Mouse (Mus musculus) urinary bladder, adult 2 months (tissue): ENCODE data around the gene Tmtc1. TPM values are rescaled to one million over a fixed set of nuclear protein-coding genes. Genes with fewer than 3 reads are reported as not detected.

Source experiments
- DNase-seq: peaks from one replicate; pipeline ENCODE4 v3.0.0; 2022; ENCODE audit warnings: low spot score
- polyA plus RNA-seq: library from polyadenylated mRNA; depleted of rRNA; stranded (reverse); fragments of >200 nt; gene quantifications from 2 replicates; pipeline ENCODE4 v1.2.3, GENCODE M21; 2012

The Tmtc1 gene
- polyA plus RNA-seq, 1 experiment, result 14.2 TPM

DNA sequence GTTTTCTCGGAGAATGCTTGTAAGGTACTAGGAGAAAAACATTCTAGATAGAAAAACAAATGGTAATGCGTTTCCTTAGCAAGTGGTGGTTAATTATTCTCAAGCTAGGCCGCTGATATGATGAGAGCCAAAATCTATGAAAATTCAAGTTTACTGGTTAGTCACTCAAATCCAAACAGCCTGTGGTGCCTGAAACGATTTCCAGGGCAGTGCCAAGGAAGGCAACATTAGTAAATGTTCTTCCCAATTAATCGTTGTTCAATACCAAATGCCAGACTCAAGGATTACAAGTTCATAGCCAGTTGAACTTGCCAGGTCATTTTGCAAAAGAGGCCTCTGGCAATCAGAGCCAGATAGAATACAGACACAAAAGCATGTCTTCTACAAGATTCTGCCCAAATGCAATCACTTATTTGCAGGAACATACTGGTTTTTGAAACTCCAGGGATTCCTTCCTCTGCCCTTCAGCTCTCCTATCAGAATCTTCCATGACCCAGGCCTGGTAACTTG, 128.6 kb downstream of the Tmtc1 start:
- DNase-seq, result no peak

- no peak for DNase-seq
Observed at GRCm38 (mm10) chr6:148315106-148315505, 129.1 kb downstream of the Tmtc1 start.

DNA sequence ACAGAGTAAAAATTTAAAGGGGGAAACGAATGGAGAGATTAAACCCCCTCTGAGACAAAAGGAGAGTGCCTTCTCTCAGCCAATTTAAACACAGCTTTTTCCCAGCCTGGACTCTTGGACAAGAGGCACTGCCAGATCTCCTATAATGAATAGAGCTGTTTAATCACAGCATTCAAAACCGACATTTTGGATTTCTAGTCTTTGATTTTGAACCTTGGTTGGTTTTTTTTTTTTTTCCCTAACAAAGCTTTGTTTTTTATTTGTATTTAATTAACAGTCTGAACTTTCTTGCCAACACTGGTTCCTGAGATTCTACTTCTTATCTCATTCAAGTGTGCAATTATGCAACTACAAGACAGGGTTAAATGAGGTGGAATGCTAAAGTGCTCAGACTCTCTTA, 133.2 kb downstream of the Tmtc1 start:
- no peak for DNase-seq

DNA sequence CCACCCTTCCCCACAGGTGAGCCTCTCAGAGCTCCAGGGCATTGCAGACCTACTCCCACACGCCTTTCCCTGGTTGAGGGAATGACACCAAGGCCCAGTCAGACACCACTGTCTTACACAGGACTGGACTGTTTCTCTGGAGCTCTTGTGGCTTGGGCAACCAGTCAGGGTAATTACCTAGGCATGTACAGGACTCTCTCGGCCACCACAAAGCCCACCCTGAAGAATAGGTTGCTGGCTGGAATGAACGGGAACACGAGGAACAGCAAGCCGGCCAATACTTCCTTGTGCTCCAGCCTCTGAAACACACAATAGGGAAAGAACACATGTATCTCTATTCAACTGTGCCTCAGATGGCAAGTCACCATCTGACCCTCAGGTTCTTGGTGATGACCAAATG, 138.4 kb downstream of the Tmtc1 start:
- DNase-seq, result no peak

- DNase-seq, result no peak
Observed at GRCm38 (mm10) chr6:148305191-148305590, 139.0 kb downstream of the Tmtc1 start.

- no peak for DNase-seq
Observed at GRCm38 (mm10) chr6:148302261-148302660, 141.9 kb downstream of the Tmtc1 start.

DNA sequence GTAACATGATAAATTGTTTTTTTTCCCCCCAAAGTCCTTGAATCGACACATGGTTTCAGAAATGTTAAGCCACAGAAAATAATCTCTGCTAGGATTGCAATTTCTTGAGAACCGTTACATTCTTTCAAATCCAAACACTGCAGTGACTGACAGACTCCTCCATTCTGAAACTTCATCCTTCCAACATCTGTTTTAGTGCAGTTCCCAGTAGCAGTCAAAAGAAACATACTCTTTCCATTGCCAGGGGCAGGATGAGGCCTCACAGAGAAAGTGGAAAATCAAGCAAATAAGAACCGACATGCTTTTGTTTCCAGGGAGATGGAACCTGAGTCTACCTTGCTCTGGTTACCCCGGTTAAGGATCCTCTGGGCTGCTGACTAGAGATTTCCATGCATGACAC, 147.1 kb downstream of the Tmtc1 start:
- no peak for DNase-seq

- DNase-seq, result no peak
Observed at GRCm38 (mm10) chr6:148296418-148296817, 147.8 kb downstream of the Tmtc1 start.

GRCm38 (mm10) chr6:148294506-148294905, 149.7 kb downstream of the Tmtc1 start:
- no peak for DNase-seq

DNA sequence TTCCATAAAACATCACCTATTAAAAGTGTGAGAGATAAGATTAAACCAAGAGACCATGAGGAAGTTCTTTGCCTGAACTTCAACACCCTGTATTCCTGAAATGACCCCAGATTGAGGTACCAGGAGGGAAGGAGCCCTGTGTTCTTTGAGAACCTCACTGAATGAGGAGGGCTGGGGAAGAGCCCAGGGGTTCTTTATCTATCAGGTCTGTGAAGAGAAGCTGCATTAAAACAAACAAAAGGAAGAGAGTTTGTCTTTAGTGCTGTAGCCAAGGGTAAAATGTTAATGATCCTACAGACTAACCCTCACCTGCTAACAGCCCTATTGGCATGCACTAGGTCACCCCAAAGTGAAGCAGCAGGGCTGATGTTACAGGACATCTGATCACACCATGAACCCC, 153.3 kb downstream of the Tmtc1 start:
- DNase-seq, result no peak

DNA sequence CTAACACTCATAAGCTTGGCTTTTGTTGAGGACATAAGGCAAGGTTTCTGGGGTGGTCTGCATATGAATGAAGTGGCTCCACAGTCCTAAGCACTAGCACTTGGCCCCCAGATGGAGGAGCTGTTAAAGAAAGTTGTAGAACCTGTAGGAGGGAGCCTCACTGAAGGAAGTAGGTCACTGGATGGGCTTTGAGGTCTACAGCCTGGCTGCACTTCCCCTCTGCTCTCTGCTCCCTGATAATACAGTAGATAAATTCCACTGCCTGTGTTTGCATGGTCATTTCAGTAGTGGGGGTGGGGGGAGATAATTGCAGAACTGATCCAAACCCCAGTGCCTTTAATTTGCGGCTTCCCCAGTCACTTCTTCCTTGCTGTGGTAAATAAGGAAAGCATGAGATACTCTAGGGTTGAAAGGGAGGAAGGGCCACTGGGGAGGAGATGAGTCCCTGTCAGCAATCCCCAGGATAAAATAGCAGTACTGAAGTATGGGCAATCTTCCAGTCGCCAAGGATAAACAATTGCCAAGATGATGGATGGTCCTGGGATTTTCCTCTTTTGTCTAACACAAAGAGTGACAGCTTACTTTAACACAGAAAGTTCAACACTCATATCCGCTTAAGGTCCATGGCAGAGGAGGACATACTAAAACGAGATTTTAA, 160.8 kb downstream of the Tmtc1 start:
- DNase-seq, result no peak

GRCm38 (mm10) chr6:148279240-148279639, 164.9 kb downstream of the Tmtc1 start:
- DNase-seq, result no peak

GRCm38 (mm10) chr6:148276418-148276817, 167.8 kb downstream of the Tmtc1 start:
- no peak for DNase-seq

DNA sequence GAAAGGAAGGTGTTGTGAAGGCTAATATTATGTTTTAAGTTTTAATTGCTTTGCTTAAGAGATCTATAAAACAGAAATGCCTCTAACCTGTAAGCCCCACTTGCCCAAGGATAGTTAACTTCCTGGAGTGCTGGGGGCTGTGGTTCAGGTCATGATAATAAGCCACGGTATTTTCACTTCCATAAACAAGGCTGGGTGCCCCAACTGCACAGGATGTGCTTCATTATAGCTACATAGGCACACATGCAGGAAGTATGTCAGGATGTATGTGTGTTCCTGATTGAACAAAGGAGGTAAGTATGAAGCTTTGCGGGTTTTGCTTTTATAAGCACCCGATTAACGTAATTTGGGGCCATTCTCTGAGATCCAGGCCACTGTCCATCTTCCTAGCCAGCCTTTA, 169.1 kb downstream of the Tmtc1 start:
- DNase-seq, result no peak

- DNase-seq, result no peak
Observed at GRCm38 (mm10) chr6:148260729-148261101, 183.5 kb downstream of the Tmtc1 start.

- no peak for DNase-seq
Observed at GRCm38 (mm10) chr6:148259979-148260728, 184.0 kb downstream of the Tmtc1 start.

DNA sequence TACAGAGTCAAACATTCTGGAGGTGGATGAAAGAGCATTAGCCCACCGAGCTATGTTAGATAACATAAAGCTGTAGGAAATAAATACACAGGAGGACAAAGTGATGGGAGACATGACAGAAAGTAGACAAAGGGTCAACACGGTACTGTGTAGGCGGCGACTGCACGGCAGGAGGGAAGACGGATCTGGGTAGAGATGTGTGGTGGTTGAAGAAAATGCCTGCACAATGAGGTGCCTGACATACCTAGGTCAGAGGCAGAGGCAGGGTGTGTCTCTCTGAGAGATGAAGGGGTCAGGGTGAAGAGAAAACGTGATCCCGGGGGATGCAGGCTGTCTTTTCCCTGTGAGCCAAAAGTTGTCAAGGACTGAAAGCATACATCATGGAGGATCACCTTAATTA, 185.1 kb downstream of the Tmtc1 start:
- no peak for DNase-seq

DNA sequence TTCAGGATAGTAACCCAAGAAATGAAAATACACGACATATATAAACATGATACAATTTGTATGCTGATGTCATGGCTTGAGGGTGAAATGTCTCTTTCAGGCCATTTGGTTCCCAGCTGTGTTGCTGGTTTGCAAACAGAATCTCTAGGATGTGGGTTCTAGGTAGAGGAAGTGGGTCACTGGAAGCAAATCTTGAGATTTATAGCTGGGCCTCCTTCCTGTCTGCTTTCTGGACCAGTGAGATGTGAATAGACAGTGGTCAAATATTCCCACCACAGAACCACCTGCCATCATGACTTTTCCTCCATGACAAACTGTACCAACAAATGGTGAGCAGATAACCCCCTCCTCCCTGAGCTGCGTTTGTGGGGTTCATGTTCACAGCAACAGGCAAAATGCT, 186.4 kb downstream of the Tmtc1 start:
- no peak for DNase-seq

- DNase-seq, result no peak
Observed at GRCm38 (mm10) chr6:148256109-148256508, 188.1 kb downstream of the Tmtc1 start.

DNA sequence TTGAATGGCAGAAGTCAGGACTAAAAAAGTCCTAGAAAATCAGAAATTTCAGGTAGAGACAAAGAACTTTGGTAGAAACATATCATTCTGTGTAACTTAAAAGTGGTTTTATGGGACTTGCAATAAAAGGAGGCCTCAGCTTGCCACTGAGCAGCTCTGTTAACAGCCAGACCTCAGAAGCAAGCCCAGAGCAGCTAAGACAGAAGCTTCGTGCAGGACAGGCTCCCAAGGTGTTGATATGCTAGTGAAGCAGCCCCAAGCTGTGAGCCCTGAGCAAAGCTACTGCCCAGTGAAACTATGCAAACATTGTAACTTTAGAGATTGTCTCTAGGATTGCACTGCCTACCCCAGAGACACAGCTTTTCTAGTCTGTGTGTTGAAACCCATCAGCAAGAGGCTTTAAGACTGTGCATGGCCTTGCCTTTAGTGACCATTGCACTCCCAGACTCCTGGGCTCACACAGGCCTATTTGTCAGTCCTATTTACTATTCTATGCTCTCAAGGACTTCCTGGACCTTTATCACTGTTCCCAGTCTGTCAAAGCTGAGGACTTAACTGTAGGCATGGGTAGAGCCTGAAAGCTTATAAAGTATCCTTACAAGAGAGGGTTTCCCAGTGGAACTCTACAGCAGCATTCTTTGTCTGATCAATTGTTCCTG, 188.7 kb downstream of the Tmtc1 start:
- DNase-seq, result no peak

GRCm38 (mm10) chr6:148249221-148249620, 195.0 kb downstream of the Tmtc1 start:
- DNase-seq, result no peak

DNA sequence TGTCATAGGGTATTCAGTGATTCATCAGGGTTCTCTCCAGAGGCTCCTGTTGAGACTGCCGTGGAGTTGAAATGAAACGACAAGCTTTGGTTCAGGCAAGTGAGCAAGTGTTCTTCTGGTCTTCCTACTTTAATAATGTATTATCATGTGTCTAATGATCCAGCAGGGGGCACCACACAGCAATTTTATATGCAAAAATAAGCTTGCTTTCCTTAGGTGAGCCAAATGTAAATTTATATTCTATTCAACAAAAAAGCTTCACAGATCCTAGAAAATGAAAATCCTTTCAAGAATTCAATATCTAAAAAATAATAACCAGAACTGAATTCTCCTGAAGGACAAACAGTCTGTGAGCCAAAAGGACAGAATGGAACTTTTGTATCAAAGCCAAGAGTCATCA, 195.6 kb downstream of the Tmtc1 start:
- DNase-seq, result no peak

GRCm38 (mm10) chr6:148246544-148246943, 197.6 kb downstream of the Tmtc1 start:
- DNase-seq, result no peak
